Comparison of ENCODE assay signal across 15 mouse cellular contexts in genomic region chr4:153560193-153560592, GRCm38 (mm10).
A peak's percentile ranks its signal among the peaks of the same experiment; 100 is the strongest.
DNase-seq lines count a peak whose midpoint lies in the region; ATAC-seq lines count a peak whose summit lies in the region.
"Had no signal": no experiment of that assay in that cellular context is flagged by ENCODE, and none has a peak within 500 bp of the region (broad histone marks: within the 10 kb centered on the region; RNA-seq: fewer than 3 reads in every experiment).

No protein-coding gene starts in this region.

- H3K27me3 ChIP-seq in midbrain, embryonic 14.5 days (ENCODE audit: control insufficient read depth, insufficient read depth, low read length): no peaks in the 10 kb centered on the region
- H3K27me3 ChIP-seq in midbrain, embryonic 10.5 days (ENCODE audit: low read depth, poor library complexity, severe bottlenecking): 0 out of 2 replicates have a peak, but pooled peaks cover 5% of the 10 kb centered on the region
- peaks cover 30% of the 10 kb centered on the region for H3K27me3 ChIP-seq in heart, embryonic 13.5 days (replicated peaks)
- H3K27me3 ChIP-seq: liver, embryonic 12.5 days; megakaryocyte, embryonic 14.5 days had no signal

- no peak for ATAC-seq in midbrain, embryonic 14.5 days (ENCODE audit: low FRiP score, low TSS enrichment)
- ATAC-seq in heart, embryonic 13.5 days (ENCODE audit: extremely low read depth, insufficient number of reproducible peaks, low FRiP score, low TSS enrichment): no peak
- ATAC-seq: liver, embryonic 12.5 days had no signal

- DNase-seq in heart, adult 11 months: peak; percentile 93
- DNase-seq in heart, postnatal 25 days (ENCODE audit: low spot score): no peak
- peak; percentile 38 for DNase-seq in midbrain, embryonic 14.5 days
- no peak for DNase-seq in midbrain, embryonic 10.5 days (ENCODE audit: low spot score)
- peak; percentile 51 for DNase-seq in heart, postnatal 4 days
- DNase-seq in thymus, postnatal 14 days: no peak
- DNase-seq: cerebellum, postnatal 14 days; kidney, adult 2 months; kidney, postnatal 36 days; layer of hippocampus, postnatal 36 days; right cerebral cortex, postnatal 4 days had no signal

- no peaks in the 10 kb centered on the region for H3K9me3 ChIP-seq in midbrain, embryonic 14.5 days (ENCODE audit: control insufficient read depth, low read length)
- no peaks in the 10 kb centered on the region for H3K9me3 ChIP-seq in midbrain, embryonic 10.5 days (replicated peaks)
- H3K9me3 ChIP-seq in heart, embryonic 13.5 days: no peaks in the 10 kb centered on the region
- H3K9me3 ChIP-seq: liver, embryonic 12.5 days had no signal

- no peaks in the 10 kb centered on the region for H3K36me3 ChIP-seq in midbrain, embryonic 14.5 days (ENCODE audit: control insufficient read depth, insufficient read depth, low read length)
- no peaks in the 10 kb centered on the region for H3K36me3 ChIP-seq in midbrain, embryonic 10.5 days
- H3K36me3 ChIP-seq in heart, embryonic 13.5 days: no peaks in the 10 kb centered on the region
- H3K36me3 ChIP-seq: liver, embryonic 12.5 days had no signal

- no peak overlapping the region for H3K4me3 ChIP-seq in midbrain, embryonic 14.5 days (replicated peaks; ENCODE audit: low read depth, low read length)
- no peak overlapping the region for H3K4me3 ChIP-seq in midbrain, embryonic 10.5 days
- no peak overlapping the region for H3K4me3 ChIP-seq in heart, embryonic 13.5 days
- H3K4me3 ChIP-seq: erythroblast, embryonic 14.5 days; liver, embryonic 12.5 days; megakaryocyte, embryonic 14.5 days had no signal

- no peak overlapping the region for H3K4me2 ChIP-seq in midbrain, embryonic 14.5 days (ENCODE audit: low read length)
- H3K4me2 ChIP-seq in heart, embryonic 13.5 days: peak overlapping the region; percentile 39
- H3K4me2 ChIP-seq: liver, embryonic 12.5 days had no signal

- WGBS in midbrain, embryonic 14.5 days: 59% methylated on average over 11 of the region's 11 CpGs
- 85% methylated on average over 11 of the region's 11 CpGs for WGBS in midbrain, embryonic 10.5 days
- WGBS in heart, embryonic 13.5 days: 38% methylated on average over 11 of the region's 11 CpGs

- H3K9ac ChIP-seq in midbrain, embryonic 14.5 days (replicated peaks; ENCODE audit: low read length): no peak overlapping the region
- H3K9ac ChIP-seq in heart, embryonic 13.5 days: no peak overlapping the region
- H3K9ac ChIP-seq: liver, embryonic 12.5 days had no signal

- no peaks in the 10 kb centered on the region; the same call in 1 of the 2 replicates for H3K4me1 ChIP-seq in midbrain, embryonic 14.5 days (ENCODE audit: control insufficient read depth, insufficient read depth, low read length)
- peaks cover 8% of the 10 kb centered on the region; the same call in 1 of the 2 replicates for H3K4me1 ChIP-seq in midbrain, embryonic 10.5 days
- H3K4me1 ChIP-seq in heart, embryonic 13.5 days: peaks cover 13% of the 10 kb centered on the region
- H3K4me1 ChIP-seq: liver, embryonic 12.5 days; megakaryocyte, embryonic 14.5 days had no signal

- no peak overlapping the region for H3K27ac ChIP-seq in midbrain, embryonic 14.5 days (replicated peaks; ENCODE audit: low read depth, low read length)
- H3K27ac ChIP-seq in midbrain, embryonic 10.5 days (replicated peaks): no peak overlapping the region
- H3K27ac ChIP-seq in heart, embryonic 13.5 days (replicated peaks): 0 out of 2 replicates have a peak overlapping the region, but pooled peaks have one; percentile 3
- H3K27ac ChIP-seq: liver, embryonic 12.5 days had no signal

- intact Hi-C loops in heart, postnatal 25 days (cut with DNase I): no loop called here

Comparison
In these comparisons a context has a peak if more than half of its experiments do, and no peak if none do; other contexts are left out.
1. DNase-seq: peak in heart, adult 11 months (single experiment), midbrain, embryonic 14.5 days (single experiment) and heart, postnatal 4 days (single experiment); none in heart, postnatal 25 days (single experiment), midbrain, embryonic 10.5 days (single experiment) and thymus, postnatal 14 days (single experiment).